Comparison of ENCODE assay signal across 8 mouse cellular contexts in genomic region chr1:171346095-171346450, GRCm38 (mm10). TPM values are rescaled to one million over a fixed set of nuclear protein-coding genes. Genes with fewer than 3 reads are reported as not detected.
DNase-seq lines count a peak whose midpoint lies in the region; ATAC-seq lines count a peak whose summit lies in the region.

No protein-coding gene starts in this region.

- ATAC-seq in neural tube, embryonic 13.5 days (ENCODE audit: low read depth) = no peak

- peak overlapping the region; percentile 96 for H3K4me3 ChIP-seq in erythroblast, embryonic 14.5 days (replicated peaks)
- peak overlapping the region; percentile 87 for H3K4me3 ChIP-seq in limb, embryonic 10.5 days
- H3K4me3 ChIP-seq in neural tube, embryonic 13.5 days = peak overlapping the region; percentile 92

- peak; percentile 40 for DNase-seq in adrenal gland, adult 2 months
- DNase-seq in adrenal gland, adult 18-20 months (ENCODE audit: low spot score in 2 of 2) = no peak
- DNase-seq in A20 (ENCODE audit: low read depth, low spot score) = peak; percentile 48
- peak; percentile 38 for DNase-seq in limb, embryonic 10.5 days (ENCODE audit: low spot score)
- DNase-seq in gastrocnemius, postnatal 36 days = no peak
- DNase-seq in spleen, postnatal 14 days (ENCODE audit: low spot score in 2 of 2) = no peak

- intact Hi-C loops in gastrocnemius, postnatal 36 days (cut with DNase I) = no loop called here

- no peaks in the 10 kb centered on the region for H3K27me3 ChIP-seq in erythroblast, embryonic 14.5 days (ENCODE audit: control insufficient read depth)
- no peaks in the 10 kb centered on the region for H3K27me3 ChIP-seq in limb, embryonic 10.5 days (ENCODE audit: low read depth, poor library complexity, severe bottlenecking)
- no peaks in the 10 kb centered on the region for H3K27me3 ChIP-seq in neural tube, embryonic 13.5 days

- H3K36me3 ChIP-seq in erythroblast, embryonic 14.5 days (ENCODE audit: control insufficient read depth) = peaks cover 44% of the 10 kb centered on the region
- peaks cover 48% of the 10 kb centered on the region for H3K36me3 ChIP-seq in limb, embryonic 10.5 days
- H3K36me3 ChIP-seq in neural tube, embryonic 13.5 days = peaks cover 25% of the 10 kb centered on the region

- WGBS in limb, embryonic 10.5 days = under 1% methylated on average over 14 of the region's 14 CpGs
- 0% methylated on average over 14 of the region's 14 CpGs for WGBS in neural tube, embryonic 13.5 days

- peak overlapping the region; percentile 88 for H3K27ac ChIP-seq in limb, embryonic 10.5 days
- peak overlapping the region; percentile 71; the same call in 1 of the 2 replicates for H3K27ac ChIP-seq in neural tube, embryonic 13.5 days (replicated peaks)

- H3K9ac ChIP-seq in neural tube, embryonic 13.5 days = peak overlapping the region; percentile 88

- H3K4me1 ChIP-seq in erythroblast, embryonic 14.5 days (ENCODE audit: control insufficient read depth) = peaks cover 59% of the 10 kb centered on the region
- peaks cover 17% of the 10 kb centered on the region for H3K4me1 ChIP-seq in limb, embryonic 10.5 days
- H3K4me1 ChIP-seq in neural tube, embryonic 13.5 days (replicated peaks) = peaks cover 47% of the 10 kb centered on the region

- peak overlapping the region; percentile 88 for H3K4me2 ChIP-seq in neural tube, embryonic 13.5 days

- no peaks in the 10 kb centered on the region for H3K9me3 ChIP-seq in erythroblast, embryonic 14.5 days (ENCODE audit: control insufficient read depth, low read length)
- peaks cover 5% of the 10 kb centered on the region; the same call in 1 of the 2 replicates for H3K9me3 ChIP-seq in limb, embryonic 10.5 days (replicated peaks)
- H3K9me3 ChIP-seq in neural tube, embryonic 13.5 days = peaks cover 6% of the 10 kb centered on the region; the same call in 1 of the 2 replicates

RNA-seq across cellular contexts. Expression of gene Pfdn2, which starts 0.6 kb away (rescaled TPM):
- total RNA-seq in adrenal gland, adult 2 months (2021) = 100 to 1,000 TPM; 154 TPM
- 3.5 and 4.0 TPM in 2 replicates for polyA plus RNA-seq in adrenal gland, adult 2 months (2012; rRNA removed)
- total RNA-seq in adrenal gland, adult 18-20 months (2021) = 100 to 1,000 TPM; 137 to 168 TPM
- 1.4 and 2.0 TPM in 2 replicates for polyA plus RNA-seq in erythroblast, embryonic 14.5 days (2012)
- polyA plus RNA-seq in limb, embryonic 10.5 days (2016; fragmentation: Nextera tagmentation; extraction: Ambion mirVana) = 149 TPM in 2 replicates
- polyA plus RNA-seq in neural tube, embryonic 13.5 days (2015; fragmentation: Nextera tagmentation; extraction: Ambion mirVana) = 152 and 159 TPM in 2 replicates
- 10 to 100 TPM; 85.7 to 91.7 TPM for total RNA-seq in gastrocnemius, postnatal 36 days (2021)

RNA-seq across cellular contexts. Expression of gene Nit1, which starts 0.6 kb away (rescaled TPM):
- 10 to 100 TPM; 82.6 to 92.9 TPM for total RNA-seq in adrenal gland, adult 2 months (2021)
- polyA plus RNA-seq in adrenal gland, adult 2 months (2012; rRNA removed) = 70.1 and 74.7 TPM in 2 replicates
- 10 to 100 TPM; 68.9 to 71.0 TPM for total RNA-seq in adrenal gland, adult 18-20 months (2021)
- polyA plus RNA-seq in erythroblast, embryonic 14.5 days (2012) = 0.98 TPM in 2 replicates
- 32.8 and 36.3 TPM in 2 replicates for polyA plus RNA-seq in limb, embryonic 10.5 days (2016; fragmentation: Nextera tagmentation; extraction: Ambion mirVana)
- polyA plus RNA-seq in neural tube, embryonic 13.5 days (2015; fragmentation: Nextera tagmentation; extraction: Ambion mirVana) = 51.9 and 52.1 TPM in 2 replicates
- 10 to 100 TPM; 23.2 to 23.9 TPM for total RNA-seq in gastrocnemius, postnatal 36 days (2021)

RNA-seq across cellular contexts. Expression of gene Klhdc9, which starts 14.5 kb away (rescaled TPM):
- 1 to 10 TPM; 1.1 to 3.8 TPM for total RNA-seq in adrenal gland, adult 2 months (2021)
- 3.3 and 4.3 TPM in 2 replicates for polyA plus RNA-seq in adrenal gland, adult 2 months (2012; rRNA removed)
- total RNA-seq in adrenal gland, adult 18-20 months (2021) = 1 to 10 TPM; 1.3 to 2.4 TPM
- polyA plus RNA-seq in erythroblast, embryonic 14.5 days (2012) = 0.14 TPM in 1 of 2 replicates, not detected in the other
- 1.6 and 2.4 TPM in 2 replicates for polyA plus RNA-seq in limb, embryonic 10.5 days (2016; fragmentation: Nextera tagmentation; extraction: Ambion mirVana)
- polyA plus RNA-seq in neural tube, embryonic 13.5 days (2015; fragmentation: Nextera tagmentation; extraction: Ambion mirVana) = 3.3 and 4.0 TPM in 2 replicates
- total RNA-seq in gastrocnemius, postnatal 36 days (2021) = not detected

RNA-seq across cellular contexts. Expression of gene Dedd, which starts 17.1 kb away (rescaled TPM):
- total RNA-seq in adrenal gland, adult 2 months (2021) = 10 to 100 TPM; 31.7 to 33.5 TPM
- 19.9 and 20.0 TPM in 2 replicates for polyA plus RNA-seq in adrenal gland, adult 2 months (2012; rRNA removed)
- 10 to 100 TPM; 38.1 to 38.3 TPM for total RNA-seq in adrenal gland, adult 18-20 months (2021)
- 1.6 and 1.7 TPM in 2 replicates for polyA plus RNA-seq in erythroblast, embryonic 14.5 days (2012)
- 44.3 and 50.5 TPM in 2 replicates for polyA plus RNA-seq in limb, embryonic 10.5 days (2016; fragmentation: Nextera tagmentation; extraction: Ambion mirVana)
- polyA plus RNA-seq in neural tube, embryonic 13.5 days (2015; fragmentation: Nextera tagmentation; extraction: Ambion mirVana) = 47.4 and 52.7 TPM in 2 replicates
- 10 to 100 TPM; 26.6 to 31.1 TPM for total RNA-seq in gastrocnemius, postnatal 36 days (2021)

RNA-seq across cellular contexts. Expression of gene Nectin4, which starts 23.8 kb away (rescaled TPM):
- total RNA-seq in adrenal gland, adult 2 months (2021) = under 1 TPM; 0.09 to 0.14 TPM
- polyA plus RNA-seq in adrenal gland, adult 2 months (2012; rRNA removed) = 0.20 and 0.21 TPM in 2 replicates
- under 1 TPM; 0.20 to 0.45 TPM for total RNA-seq in adrenal gland, adult 18-20 months (2021)
- polyA plus RNA-seq in erythroblast, embryonic 14.5 days (2012) = not detected in 2 replicates
- 3.4 and 4.8 TPM in 2 replicates for polyA plus RNA-seq in limb, embryonic 10.5 days (2016; fragmentation: Nextera tagmentation; extraction: Ambion mirVana)
- 2.1 TPM in 2 replicates for polyA plus RNA-seq in neural tube, embryonic 13.5 days (2015; fragmentation: Nextera tagmentation; extraction: Ambion mirVana)
- total RNA-seq in gastrocnemius, postnatal 36 days (2021) = under 1 TPM in 1 of 2 experiments, not detected in 1; 0.07 TPM

Comparison
In these comparisons a context has a peak if more than half of its experiments do, and no peak if none do; other contexts are left out.
1. DNase-seq: peak in adrenal gland, adult 2 months (single experiment), A20 (single experiment) and limb, embryonic 10.5 days (single experiment); none in adrenal gland, adult 18-20 months (0 of 2), gastrocnemius, postnatal 36 days (0 of 2) and spleen, postnatal 14 days (0 of 2).
2. RNA of gene Pfdn2, which starts 0.6 kb away (polyA plus RNA-seq): 152 to 159 TPM in neural tube, embryonic 13.5 days and 149 TPM in limb, embryonic 10.5 days; 3.5 to 4.0 TPM in adrenal gland, adult 2 months and 1.4 to 2.0 TPM in erythroblast, embryonic 14.5 days; every median in the first group is over 10 times any median in the second.
3. RNA of gene Nit1, which starts 0.6 kb away (polyA plus RNA-seq): 70.1 to 74.7 TPM in adrenal gland, adult 2 months, 51.9 to 52.1 TPM in neural tube, embryonic 13.5 days and 32.8 to 36.3 TPM in limb, embryonic 10.5 days; 0.98 TPM in erythroblast, embryonic 14.5 days; every median in the first group is over 10 times any median in the second.
4. Peak in every context shown above with its lines, with median percentiles within 50 percentile points of each other: H3K4me3 ChIP-seq.